In genomic region chr4:87904722-87905121, GRCm38 (mm10) we compare ENCODE assay signal across 28 mouse cellular contexts.
DNase-seq lines count a peak whose midpoint lies in the region; ATAC-seq lines count a peak whose summit lies in the region.
"Had no signal": no experiment of that assay in that cellular context is flagged by ENCODE, and none has a peak within 500 bp of the region (broad histone marks: within the 10 kb centered on the region; RNA-seq: fewer than 3 reads in every experiment).

No protein-coding gene starts in this region.

- no peaks in the 10 kb centered on the region for H3K27me3 ChIP-seq in liver, embryonic 15.5 days
- no peaks in the 10 kb centered on the region for H3K27me3 ChIP-seq in liver, embryonic 11.5 days (replicated peaks; ENCODE audit: control insufficient read depth, insufficient read depth, low read length)
- H3K27me3 ChIP-seq in stomach, embryonic 15.5 days (replicated peaks), result no peaks in the 10 kb centered on the region
- H3K27me3 ChIP-seq: CH12.LX; forebrain, embryonic 13.5 days; heart, embryonic 12.5 days; hindbrain, embryonic 13.5 days; kidney, embryonic 15.5 days; limb, embryonic 13.5 days; midbrain, embryonic 15.5 days; neural tube, embryonic 15.5 days had no signal

- H3K4me2 ChIP-seq in liver, embryonic 15.5 days, result no peak overlapping the region
- H3K4me2 ChIP-seq in liver, embryonic 11.5 days, result no peak overlapping the region
- no peak overlapping the region for H3K4me2 ChIP-seq in stomach, embryonic 15.5 days
- H3K4me2 ChIP-seq: forebrain, embryonic 13.5 days; heart, embryonic 12.5 days; hindbrain, embryonic 13.5 days; kidney, embryonic 15.5 days; limb, embryonic 13.5 days; midbrain, embryonic 15.5 days; neural tube, embryonic 15.5 days had no signal

- no peak overlapping the region for H3K27ac ChIP-seq in liver, embryonic 15.5 days (replicated peaks)
- H3K27ac ChIP-seq in liver, embryonic 11.5 days (ENCODE audit: low read depth, low read length), result no peak overlapping the region
- H3K27ac ChIP-seq in stomach, embryonic 15.5 days, result no peak overlapping the region
- H3K27ac ChIP-seq: forebrain, embryonic 13.5 days; hindbrain, embryonic 13.5 days; kidney, embryonic 15.5 days; limb, embryonic 13.5 days; liver, embryonic 14.5 days; midbrain, embryonic 10.5 days; midbrain, embryonic 15.5 days; neural tube, embryonic 15.5 days had no signal

- no peak for DNase-seq in liver, embryonic 11.5 days (ENCODE audit: low spot score)
- DNase-seq in 416B (ENCODE audit: low read depth), result peak; percentile 23
- DNase-seq in frontal cortex, postnatal 14 days (ENCODE audit: low spot score in 2 of 2), result no peak
- no peak for DNase-seq in left cerebral cortex, adult 11 months (ENCODE audit: low spot score)
- DNase-seq: adrenal gland, postnatal 10 days; cerebellum, adult 8-10 months; cerebellum, postnatal 36 days; gastrocnemius, postnatal 14 days; heart, adult 18-20 months; heart, postnatal 4 days; kidney, adult 18-20 months; kidney, postnatal 25 days; lung, postnatal 14 days; spleen, adult 18-20 months; thymus, postnatal 4 days had no signal

- no peak overlapping the region for H3K9ac ChIP-seq in liver, embryonic 15.5 days
- no peak overlapping the region for H3K9ac ChIP-seq in liver, embryonic 11.5 days (ENCODE audit: low read depth, low read length)
- no peak overlapping the region for H3K9ac ChIP-seq in stomach, embryonic 15.5 days
- H3K9ac ChIP-seq: forebrain, embryonic 13.5 days; heart, embryonic 12.5 days; hindbrain, embryonic 13.5 days; kidney, embryonic 15.5 days; limb, embryonic 13.5 days; liver, embryonic 14.5 days; midbrain, embryonic 15.5 days; neural tube, embryonic 15.5 days had no signal

- H3K36me3 ChIP-seq in liver, embryonic 15.5 days (replicated peaks), result no peaks in the 10 kb centered on the region
- no peaks in the 10 kb centered on the region for H3K36me3 ChIP-seq in liver, embryonic 11.5 days (ENCODE audit: control insufficient read depth, insufficient read depth, low read length)
- no peaks in the 10 kb centered on the region for H3K36me3 ChIP-seq in stomach, embryonic 15.5 days
- H3K36me3 ChIP-seq: heart, embryonic 12.5 days; hindbrain, embryonic 13.5 days; kidney, embryonic 15.5 days; limb, embryonic 13.5 days; midbrain, embryonic 10.5 days; midbrain, embryonic 15.5 days; neural tube, embryonic 15.5 days had no signal

- no peak overlapping the region for H3K4me3 ChIP-seq in liver, embryonic 15.5 days (replicated peaks)
- no peak overlapping the region for H3K4me3 ChIP-seq in liver, embryonic 11.5 days (ENCODE audit: low read depth, low read length)
- no peak overlapping the region for H3K4me3 ChIP-seq in stomach, embryonic 15.5 days (replicated peaks)
- H3K4me3 ChIP-seq: forebrain, embryonic 13.5 days; heart, embryonic 12.5 days; hindbrain, embryonic 13.5 days; kidney, embryonic 15.5 days; limb, embryonic 13.5 days; midbrain, embryonic 10.5 days; midbrain, embryonic 15.5 days; neural tube, embryonic 15.5 days had no signal

- peaks cover 9% of the 10 kb centered on the region for H3K4me1 ChIP-seq in liver, embryonic 15.5 days (replicated peaks)
- H3K4me1 ChIP-seq in liver, embryonic 11.5 days (replicated peaks; ENCODE audit: control insufficient read depth, insufficient read depth, low read length), result peaks cover 4% of the 10 kb centered on the region; the same call in 1 of the 2 replicates
- no peaks in the 10 kb centered on the region for H3K4me1 ChIP-seq in stomach, embryonic 15.5 days

- WGBS in liver, embryonic 15.5 days (ENCODE audit: insufficient replicate concordance), result 11% methylated on average over 1 of the region's 1 CpGs
- WGBS in liver, embryonic 11.5 days, result 14% methylated on average over 1 of the region's 1 CpGs
- WGBS in stomach, embryonic 15.5 days, result 43% methylated on average over 1 of the region's 1 CpGs

- H3K9me3 ChIP-seq in liver, embryonic 15.5 days (replicated peaks), result no peaks in the 10 kb centered on the region
- no peaks in the 10 kb centered on the region for H3K9me3 ChIP-seq in liver, embryonic 11.5 days (ENCODE audit: control insufficient read depth, low read length)
- no peaks in the 10 kb centered on the region for H3K9me3 ChIP-seq in stomach, embryonic 15.5 days
- H3K9me3 ChIP-seq: forebrain, embryonic 13.5 days; heart, embryonic 12.5 days; hindbrain, embryonic 13.5 days; kidney, embryonic 15.5 days; limb, embryonic 13.5 days; midbrain, embryonic 10.5 days; midbrain, embryonic 15.5 days; neural tube, embryonic 15.5 days had no signal

- ATAC-seq in liver, embryonic 15.5 days (ENCODE audit: insufficient read depth), result peak; percentile 44; the same call in 1 of the 2 replicates
- no peak for ATAC-seq in liver, embryonic 11.5 days (replicated peaks; ENCODE audit: low FRiP score)
- ATAC-seq in granulocyte monocyte progenitor cell, adult 5-6 weeks (replicated peaks; ENCODE audit: poor library complexity, severe bottlenecking), result peak; percentile 68
- ATAC-seq in stomach, embryonic 15.5 days (ENCODE audit: insufficient read depth, low FRiP score, low read depth), result 0 out of 2 replicates have a peak, but pooled peaks have one; percentile 47
- ATAC-seq: forebrain, embryonic 13.5 days; midbrain, embryonic 15.5 days had no signal
